ENCODE assay signal across 10 mouse cellular contexts in the genomic region with DNA sequence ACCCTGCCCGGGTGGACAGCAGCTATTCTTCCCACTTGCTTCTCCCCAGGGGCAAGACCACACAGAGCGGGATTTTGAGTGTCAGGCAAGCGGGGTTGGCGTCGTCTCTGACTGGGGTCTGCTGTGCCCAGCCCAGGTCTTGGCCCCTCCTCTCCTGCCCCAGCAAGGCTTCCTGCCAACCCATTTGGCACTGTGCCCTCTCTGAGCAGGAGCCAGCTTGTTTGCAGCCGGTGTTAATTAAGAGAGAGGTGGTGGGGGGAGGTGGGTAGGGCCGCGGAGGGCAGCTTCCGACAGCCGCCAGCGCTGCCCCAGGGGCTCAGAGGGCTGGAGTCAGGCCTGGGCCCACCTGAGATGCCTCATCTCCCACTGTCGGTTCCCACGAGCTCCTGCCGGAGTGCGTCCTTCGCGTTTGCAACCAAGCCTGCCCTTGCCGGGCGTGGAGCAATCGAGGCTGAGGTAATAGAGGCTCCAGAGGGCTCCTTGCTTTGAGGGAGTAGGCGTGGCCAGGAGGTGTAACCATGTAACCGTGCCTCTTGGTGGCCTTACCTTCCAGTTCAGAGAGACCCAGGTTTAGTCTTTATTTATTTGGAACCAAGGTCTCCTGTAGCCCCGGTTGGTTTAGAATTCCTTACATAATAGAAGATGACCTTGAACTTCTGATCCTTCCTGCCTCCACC. TPM values are rescaled to one million over a fixed set of nuclear protein-coding genes. Genes with fewer than 3 reads are reported as not detected.
DNase-seq lines count a peak whose midpoint lies in the region; ATAC-seq lines count a peak whose summit lies in the region.
"Had no signal": no experiment of that assay in that cellular context is flagged by ENCODE, and none has a peak within 500 bp of the region (broad histone marks: within the 10 kb centered on the region; RNA-seq: fewer than 3 reads in every experiment).

No protein-coding gene starts in this region.

- peaks cover 9% of the 10 kb centered on the region for H3K27me3 ChIP-seq in forebrain, embryonic 11.5 days (ENCODE audit: control insufficient read depth, insufficient read depth, low read length)
- peaks cover 81% of the 10 kb centered on the region for H3K27me3 ChIP-seq in hindbrain, embryonic 13.5 days
- H3K27me3 ChIP-seq: Patski had no signal

- no peak overlapping the region; the same call in 1 of the 2 replicates for H3K9ac ChIP-seq in forebrain, embryonic 11.5 days (ENCODE audit: low read length)
- H3K9ac ChIP-seq in hindbrain, embryonic 13.5 days = peak overlapping the region; percentile 39; the same call in 1 of the 2 replicates
- H3K9ac ChIP-seq: liver, embryonic 13.5 days had no signal

- H3K27ac ChIP-seq in forebrain, embryonic 11.5 days (ENCODE audit: low read depth, low read length) = no peak overlapping the region
- H3K27ac ChIP-seq in hindbrain, embryonic 13.5 days = peak overlapping the region; percentile 20; the same call in 1 of the 2 replicates
- H3K27ac ChIP-seq: liver, embryonic 13.5 days had no signal

- WGBS in forebrain, embryonic 11.5 days = 8% methylated on average over 23 of the region's 23 CpGs
- WGBS in hindbrain, embryonic 13.5 days = 4% methylated on average over 23 of the region's 23 CpGs

- H3K9me3 ChIP-seq in forebrain, embryonic 11.5 days (ENCODE audit: control insufficient read depth, low read length) = no peaks in the 10 kb centered on the region
- no peaks in the 10 kb centered on the region for H3K9me3 ChIP-seq in hindbrain, embryonic 13.5 days
- H3K9me3 ChIP-seq: liver, embryonic 13.5 days had no signal

- peaks cover 39% of the 10 kb centered on the region for H3K4me1 ChIP-seq in forebrain, embryonic 11.5 days (replicated peaks; ENCODE audit: control insufficient read depth, insufficient read depth, low read length)
- peaks cover 75% of the 10 kb centered on the region for H3K4me1 ChIP-seq in hindbrain, embryonic 13.5 days (replicated peaks)

- H3K36me3 ChIP-seq in forebrain, embryonic 11.5 days (ENCODE audit: control insufficient read depth, insufficient read depth, low read length) = no peaks in the 10 kb centered on the region
- no peaks in the 10 kb centered on the region for H3K36me3 ChIP-seq in hindbrain, embryonic 13.5 days
- H3K36me3 ChIP-seq: liver, embryonic 13.5 days had no signal

- H3K4me3 ChIP-seq in forebrain, embryonic 11.5 days (ENCODE audit: low read depth, low read length) = no peak overlapping the region
- no peak overlapping the region for H3K4me3 ChIP-seq in hindbrain, embryonic 13.5 days
- H3K4me3 ChIP-seq: liver, embryonic 13.5 days had no signal

- H3K4me2 ChIP-seq in forebrain, embryonic 11.5 days (ENCODE audit: low read depth, low read length, severe bottlenecking) = no peak overlapping the region
- H3K4me2 ChIP-seq in hindbrain, embryonic 13.5 days = peak overlapping the region; percentile 24; the same call in 1 of the 2 replicates
- H3K4me2 ChIP-seq: liver, embryonic 13.5 days had no signal

- ATAC-seq in forebrain, embryonic 11.5 days (replicated peaks; ENCODE audit: low FRiP score) = peak; percentile 77
- ATAC-seq in hindbrain, embryonic 13.5 days (ENCODE audit: low FRiP score) = peak; percentile 62
- ATAC-seq: Patski had no signal

- peak; percentile 33 to 48 for DNase-seq in thymus, adult 18-20 months
- DNase-seq in thymus, postnatal 0 days (ENCODE audit: low spot score) = no peak
- DNase-seq in forebrain, embryonic 11.5 days (ENCODE audit: low spot score) = peak; percentile 87
- DNase-seq in layer of hippocampus, adult 9-10 months (ENCODE audit: low spot score) = peak; percentile 43
- peak; percentile 64 for DNase-seq in lung, postnatal 10 days
- peak; percentile 74 for DNase-seq in right cerebral cortex, postnatal 14 days
- no peak for DNase-seq in gastrocnemius, postnatal 25 days
- DNase-seq: liver, embryonic 13.5 days had no signal

RNA-seq across cellular contexts. Expression of a gene that starts 23.7 kb away (rescaled TPM):
- polyA plus RNA-seq in thymus, postnatal 0 days (2015; fragmentation: Nextera tagmentation; extraction: Ambion mirVana) = 166 TPM in 2 replicates
- 238 and 256 TPM in 2 replicates for polyA plus RNA-seq in forebrain, embryonic 11.5 days (2014; fragmentation: Nextera tagmentation; extraction: Ambion mirVana)
- polyA plus RNA-seq in hindbrain, embryonic 13.5 days (2015; fragmentation: Nextera tagmentation; extraction: Ambion mirVana) = 233 and 250 TPM in 2 replicates
- 10 to 100 TPM; 48.4 to 48.5 TPM for total RNA-seq in gastrocnemius, postnatal 25 days (2021)

RNA-seq across cellular contexts. Expression of a gene that starts 35.0 kb away (rescaled TPM):
- polyA plus RNA-seq in thymus, postnatal 0 days (2015; fragmentation: Nextera tagmentation; extraction: Ambion mirVana) = 1,177 and 1,274 TPM in 2 replicates
- 678 and 706 TPM in 2 replicates for polyA plus RNA-seq in forebrain, embryonic 11.5 days (2014; fragmentation: Nextera tagmentation; extraction: Ambion mirVana)
- 881 and 924 TPM in 2 replicates for polyA plus RNA-seq in hindbrain, embryonic 13.5 days (2015; fragmentation: Nextera tagmentation; extraction: Ambion mirVana)
- total RNA-seq in gastrocnemius, postnatal 25 days (2021) = 100 to 1,000 TPM; 101 to 120 TPM

RNA-seq across cellular contexts. Expression of a gene that starts 58.6 kb away (rescaled TPM):
- 63.9 TPM in 2 replicates for polyA plus RNA-seq in thymus, postnatal 0 days (2015; fragmentation: Nextera tagmentation; extraction: Ambion mirVana)
- polyA plus RNA-seq in forebrain, embryonic 11.5 days (2014; fragmentation: Nextera tagmentation; extraction: Ambion mirVana) = 106 and 107 TPM in 2 replicates
- 65.3 and 66.6 TPM in 2 replicates for polyA plus RNA-seq in hindbrain, embryonic 13.5 days (2015; fragmentation: Nextera tagmentation; extraction: Ambion mirVana)
- 10 to 100 TPM in 1 of 2 experiments, 1 to 10 TPM in 1; 8.3 to 13.0 TPM for total RNA-seq in gastrocnemius, postnatal 25 days (2021)

Comparison
In these comparisons a context has a peak if more than half of its experiments do, and no peak if none do; other contexts are left out.
1. DNase-seq: peak in thymus, adult 18-20 months (2 of 2), forebrain, embryonic 11.5 days (single experiment), layer of hippocampus, adult 9-10 months (single experiment), lung, postnatal 10 days (single experiment) and right cerebral cortex, postnatal 14 days (single experiment); none in thymus, postnatal 0 days (single experiment) and gastrocnemius, postnatal 25 days (single experiment).